Mouse (Mus musculus): ENCODE measurements at regions not wholly inside any gene's neighbourhood (a gene's known extent, or its start where the extent isn't known, plus 50 kb on each side); places are given as distances from the start of the nearest gene placed in this dataset.

DNA sequence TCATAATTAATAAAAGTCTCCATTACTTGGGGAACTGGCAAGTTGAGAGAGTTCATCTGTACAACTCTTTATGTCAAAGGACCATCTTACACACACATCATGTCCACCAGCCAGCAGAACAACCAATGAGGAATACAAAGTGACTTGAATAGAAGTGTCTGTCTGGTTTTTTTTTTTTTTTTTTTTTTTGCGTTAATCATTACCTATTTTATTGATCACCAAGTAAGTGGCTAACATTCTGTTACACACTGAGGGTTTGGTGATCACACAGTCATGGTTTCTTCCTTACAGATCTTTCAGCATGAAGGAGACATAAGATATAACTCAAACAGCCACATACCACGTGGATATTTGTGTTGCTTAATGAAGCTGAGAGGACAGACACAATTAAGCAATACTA is 147.6 kb upstream of the Adamts3 start:
- no peak for DNase-seq (ENCODE audit: low read depth, low spot score)

GRCm38 (mm10) chr5:90029751-90030150 is 146.6 kb upstream of the Adamts3 start:
- no peak for DNase-seq (ENCODE audit: low read depth, low spot score)

DNA sequence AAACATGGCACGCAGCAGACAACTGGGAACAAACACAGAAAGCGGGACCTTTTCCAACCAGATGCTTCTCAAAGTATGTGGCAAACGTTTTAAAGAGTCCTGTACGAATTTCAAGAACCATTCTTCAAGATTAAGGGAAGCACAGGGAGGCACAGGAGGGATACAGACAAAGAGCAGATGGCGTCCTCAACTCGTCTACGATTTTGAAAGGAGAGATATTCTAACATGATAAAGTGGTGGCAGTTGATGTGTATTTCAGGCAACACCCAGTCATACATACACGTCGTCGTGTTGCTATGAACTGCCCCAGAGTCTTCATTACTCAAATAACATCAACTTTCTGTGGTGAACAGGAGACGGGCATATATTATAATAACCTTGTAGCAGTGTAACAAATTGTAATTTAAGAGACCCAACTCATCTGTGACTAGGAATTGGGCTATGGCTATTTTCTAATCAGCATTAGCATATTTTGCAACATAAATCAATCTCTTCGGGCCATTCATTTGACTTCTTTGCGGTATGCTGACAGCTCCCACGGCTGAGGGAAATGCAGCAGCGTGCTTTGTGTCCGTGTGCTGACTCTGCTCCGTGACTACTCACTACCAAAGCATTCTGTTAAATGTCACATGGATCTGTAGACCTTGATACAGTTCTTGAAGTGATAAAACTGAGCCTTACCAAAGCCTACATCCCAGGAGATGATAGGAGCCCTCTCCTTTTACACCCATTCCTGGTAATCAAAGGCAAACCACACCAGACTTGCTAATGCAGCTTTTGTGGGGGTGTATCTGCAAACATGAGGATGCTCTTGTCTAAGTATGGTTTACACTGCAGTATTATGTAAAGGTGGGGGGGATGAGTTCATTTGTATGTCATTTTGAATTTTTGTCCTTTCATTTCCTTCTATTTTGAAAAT is 144.0 kb upstream of the Adamts3 start:
- no peak for DNase-seq (ENCODE audit: low read depth, low spot score)

DNA sequence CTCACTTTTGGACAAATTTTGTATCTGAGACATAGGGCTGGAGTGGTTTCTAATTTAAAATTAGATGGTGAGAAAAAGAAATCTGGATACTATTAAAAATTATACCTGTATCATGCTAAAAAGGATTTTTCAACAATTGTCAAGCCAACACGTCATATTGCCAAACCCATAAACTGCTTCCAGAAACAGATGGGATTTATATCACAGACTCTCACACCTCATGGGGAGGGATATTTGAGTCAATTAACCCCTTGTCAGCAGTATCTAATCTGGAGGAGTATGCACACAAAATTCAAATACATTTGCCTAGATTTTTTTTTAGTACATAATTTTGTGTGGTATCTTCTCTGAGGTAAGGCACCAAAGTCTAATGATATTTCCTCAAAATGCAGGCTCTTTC is 138.3 kb upstream of the Adamts3 start:
- no peak for DNase-seq (ENCODE audit: low read depth, low spot score)

DNA sequence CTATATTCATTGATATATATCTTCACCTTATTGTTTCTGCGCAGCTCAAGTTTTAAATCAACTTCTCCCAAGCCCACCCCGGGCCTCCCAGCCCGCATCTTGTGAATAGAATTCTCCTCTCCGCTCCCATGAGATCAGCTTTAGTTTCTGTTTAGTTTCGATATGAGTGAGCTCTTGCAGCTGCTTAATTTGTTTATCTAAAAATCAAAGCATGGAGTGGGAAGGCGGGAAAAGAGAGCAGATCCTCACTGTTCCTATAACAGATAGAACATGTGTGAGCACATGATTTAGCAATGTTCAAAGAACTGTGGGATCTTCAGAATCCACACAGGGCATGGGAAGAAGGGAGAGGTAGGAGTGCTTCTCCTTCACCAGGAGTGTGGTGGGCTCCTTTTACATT is 117.6 kb upstream of the Adamts3 start:
- DNase-seq (ENCODE audit: low read depth, low spot score): no peak

DNA sequence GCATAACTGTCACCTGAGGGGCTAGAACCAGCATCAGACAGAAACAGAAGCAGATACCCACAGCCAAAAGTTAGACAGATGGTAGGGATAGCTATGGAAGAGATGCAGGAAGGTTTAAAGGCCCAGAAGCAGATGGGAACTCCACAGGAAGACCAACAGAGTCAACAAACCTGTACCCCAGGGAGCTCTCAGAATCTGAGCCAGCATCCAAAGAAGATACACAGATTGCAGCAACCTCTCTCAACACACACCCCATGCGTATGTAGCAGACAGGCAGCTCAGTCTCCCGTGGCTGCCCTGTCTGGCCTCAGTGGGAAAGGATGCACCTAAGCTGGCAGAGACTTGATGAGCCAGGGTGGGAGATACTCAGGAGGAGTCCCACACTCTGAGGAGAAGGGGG is 108.4 kb upstream of the Adamts3 start:
- DNase-seq (ENCODE audit: low read depth, low spot score): no peak

DNA sequence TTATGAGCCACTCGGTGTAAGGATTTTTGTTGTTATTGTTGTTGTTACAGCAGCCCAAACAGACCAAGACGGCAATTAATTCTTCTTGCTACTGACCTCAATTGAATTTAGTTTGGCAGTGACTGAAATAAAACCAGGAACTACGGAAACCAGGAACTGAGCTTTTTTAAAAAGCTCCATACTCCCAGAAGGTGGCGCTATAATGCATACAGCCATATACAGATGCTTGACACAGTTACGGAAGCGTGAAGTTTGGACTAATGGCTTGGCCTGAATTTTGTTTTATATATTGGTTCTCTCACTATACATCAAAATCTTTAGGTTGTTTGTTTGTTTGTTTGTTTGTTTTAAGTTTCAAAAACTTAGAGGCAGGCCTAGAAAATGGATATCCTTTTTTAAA is 98.5 kb upstream of the Adamts3 start:
- peak; percentile 24 for DNase-seq (ENCODE audit: low read depth, low spot score)

- no peak for DNase-seq (ENCODE audit: low read depth, low spot score)
Measured at GRCm38 (mm10) chr5:89980204-89980603, 97.1 kb upstream of the Adamts3 start.

DNA sequence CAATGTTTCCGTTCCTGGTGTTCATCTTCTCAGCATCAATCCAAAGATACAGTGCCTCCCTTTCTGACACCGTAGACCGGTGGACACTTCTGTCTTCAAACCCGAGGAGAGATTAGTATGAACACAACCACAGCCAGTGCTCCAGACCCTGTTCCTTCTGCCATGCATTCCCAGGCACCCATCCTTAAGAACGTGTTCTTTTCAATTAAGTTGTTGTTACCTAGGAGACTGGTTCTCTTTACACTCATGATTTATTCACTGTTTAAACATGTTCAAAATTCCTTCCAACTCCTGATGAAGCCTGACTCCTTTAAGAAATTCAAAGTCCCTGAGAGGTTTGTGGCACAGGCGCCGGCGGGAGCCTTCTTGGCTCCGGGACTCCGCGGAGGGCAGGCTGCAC is 69.5 kb upstream of the Adamts3 start:
- DNase-seq (ENCODE audit: low read depth, low spot score): no peak

- DNase-seq (ENCODE audit: low read depth, low spot score): no peak
Measured at GRCm38 (mm10) chr5:89945660-89945925, 62.5 kb upstream of the Adamts3 start.

- DNase-seq (ENCODE audit: low read depth, low spot score): no peak
Measured at GRCm38 (mm10) chr5:89944855-89945659, 61.9 kb upstream of the Adamts3 start.

DNA sequence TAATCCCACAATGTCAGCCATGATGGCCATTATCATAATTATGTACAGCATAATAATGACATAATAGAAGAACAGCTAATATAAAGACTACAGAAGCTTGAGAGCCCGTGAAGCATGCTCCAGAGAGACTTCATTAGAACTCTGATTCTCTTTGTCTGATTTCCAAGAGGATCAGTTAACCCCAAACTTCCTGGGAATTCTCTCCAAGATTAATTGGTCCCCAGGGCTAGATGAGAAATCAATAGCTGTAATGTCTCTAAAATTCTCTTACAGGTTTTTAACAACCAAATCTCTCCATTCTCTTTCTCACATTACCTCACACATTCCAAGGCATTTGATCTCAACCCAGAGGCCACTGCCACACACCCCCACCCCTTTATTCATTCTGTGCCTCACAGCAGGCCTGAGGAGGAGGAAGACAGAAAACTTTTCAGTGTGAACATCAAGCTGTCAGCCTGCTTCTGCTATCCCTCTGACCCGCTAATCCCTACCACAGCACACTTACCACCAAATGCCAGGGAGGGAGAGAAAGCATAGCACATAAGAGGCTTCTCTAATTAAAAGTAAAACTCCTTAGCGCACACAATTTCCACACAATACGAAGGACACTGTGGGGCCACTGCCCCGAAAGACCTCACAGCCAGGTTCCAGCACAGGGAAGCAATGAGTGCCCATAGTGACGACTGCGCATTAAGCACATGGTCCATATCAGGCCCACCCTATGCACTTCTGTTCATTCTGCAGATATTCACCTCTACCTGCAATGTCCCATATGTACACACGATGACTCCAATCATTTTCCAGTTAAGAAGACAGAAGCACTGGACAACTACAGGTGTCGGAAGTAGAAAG is 60.4 kb upstream of the Adamts3 start:
- DNase-seq (ENCODE audit: low read depth, low spot score): no peak

- DNase-seq (ENCODE audit: low read depth, low spot score): no peak
Measured at GRCm38 (mm10) chr5:89942244-89942643, 59.1 kb upstream of the Adamts3 start.

- DNase-seq (ENCODE audit: low read depth, low spot score): no peak
Measured at GRCm38 (mm10) chr5:89932999-89933398, 49.9 kb upstream of the Adamts3 start.
